Mouse (Mus musculus) spleen, adult 2 months (tissue): ENCODE data around the gene Pycr1. TPM values are rescaled to one million over a fixed set of nuclear protein-coding genes. Genes with fewer than 3 reads are reported as not detected.
A peak's percentile ranks its signal among the peaks of the same experiment; 100 is the strongest.

ENCODE experiments used
- DNase-seq, 2 experiments: peaks; one replicate each; pipeline versions ENCODE4 v3.0.0 to v3.0.0-alpha.2; 2012 to 2021; ENCODE audit warnings: low spot score in 2 of 2, low read depth in 1 of 2
- H3K27ac ChIP-seq: fragments of 200-500 bp; 2 replicates; pipeline ENCODE4 v1.5.1; 2012; ENCODE audit warnings: low read length, inconsistent platforms; ENCODE audit not compliant: insufficient read depth
- H3K27me3 ChIP-seq: fragments of 200-500 bp; 2 replicates; pipeline ENCODE4 v1.6.1; 2012; ENCODE audit warnings: mild to moderate bottlenecking, moderate library complexity, low read length, inconsistent platforms; ENCODE audit not compliant: control insufficient read depth, insufficient read depth
- H3K36me3 ChIP-seq: fragments of 200-500 bp; 2 replicates; pipeline ENCODE4 v1.6.1; 2012; ENCODE audit warnings: mild to moderate bottlenecking, low read length, inconsistent platforms; ENCODE audit not compliant: control insufficient read depth, insufficient read depth
- H3K4me1 ChIP-seq: fragments of 200-500 bp; 2 replicates; pipeline ENCODE4 v1.6.1; 2011; ENCODE audit warnings: inconsistent platforms; ENCODE audit not compliant: control insufficient read depth, insufficient read depth, insufficient read length
- H3K4me3 ChIP-seq: fragments of 200-500 bp; 2 replicates; pipeline ENCODE4 v1.5.1; 2011; ENCODE audit warnings: mild to moderate bottlenecking, inconsistent platforms; ENCODE audit not compliant: insufficient read depth, insufficient read length; ENCODE audit errors: extremely low read depth
- CTCF ChIP-seq: fragments of 200-500 bp; IDR thresholded peaks from 2 replicates; pipeline ENCODE4 v1.5.1; 2011; ENCODE audit warnings: mild to moderate bottlenecking, inconsistent platforms; ENCODE audit not compliant: insufficient read depth, insufficient read length, insufficient replicate concordance; ENCODE audit errors: extremely low read depth
- POLR2A ChIP-seq: fragments of 200-500 bp; IDR thresholded peaks from 2 replicates; pipeline ENCODE4 v1.6.1; 2011; ENCODE audit warnings: low read depth, low read length, inconsistent platforms
- WGBS: fragments of 180-500 bp; shearing (Covaris S2); methylation state at CpG from one replicate; pipeline ENCODE4 v1.1.7; 2018; 5-methylcytosine and 5-hydroxymethylcytosine counted together
- polyA plus RNA-seq: library from polyadenylated mRNA; depleted of rRNA; stranded (reverse); fragments of >200 nt; gene quantifications from 2 replicates; pipeline ENCODE4 v1.2.3, GENCODE M21; 2012

Pycr1 gene
- polyA plus RNA-seq, 1 experiment: 8.7 TPM

GRCm38 (mm10) chr11:120613481-120613972 lies 30.0 kb downstream of the Pycr1 start:
- Histone ChIP-seq H3K4me3 (no peak overlapping the region), H3K27me3 (no peaks in the 10 kb centered on the region), H3K4me1 (peaks cover 6% of the 10 kb centered on the region; the same call in 1 of the 2 replicates), H3K36me3 (peaks cover 14% of the 10 kb centered on the region), H3K27ac (no peak overlapping the region)
- WGBS: 91% methylated on average over 10 of the region's 10 CpGs
- TF ChIP-seq CTCF (no peak), POLR2A (no peak)
- no peak for DNase-seq

- TF ChIP-seq POLR2A (no peak), CTCF (peak; percentile 88; the same call in 1 of the 2 replicates)
- peaks cover 6% of the 10 kb centered on the region; the same call in 1 of the 2 replicates for H3K4me1 ChIP-seq
- H3K36me3 ChIP-seq: peaks cover 9% of the 10 kb centered on the region
- peak in 1 of 2 experiments; percentile 68 for DNase-seq
- 60% methylated on average over 6 of the region's 6 CpGs for WGBS
- no peaks in the 10 kb centered on the region for H3K27me3 ChIP-seq
- H3K27ac ChIP-seq: no peak overlapping the region
- H3K4me3 ChIP-seq: no peak overlapping the region
These were observed 30.8 kb downstream of the Pycr1 start for GRCm38 (mm10) chr11:120612763-120613162.

- peaks cover 9% of the 10 kb centered on the region for H3K36me3 ChIP-seq
These were observed 33.0 kb downstream of the Pycr1 start for GRCm38 (mm10) chr11:120610477-120611046.

GRCm38 (mm10) chr11:120609250-120609649 lies 34.3 kb downstream of the Pycr1 start:
- no peak for TF ChIP-seq CTCF
- TF ChIP-seq POLR2A: no peak
- H3K36me3 ChIP-seq: peaks cover 13% of the 10 kb centered on the region
- H3K27ac ChIP-seq: no peak overlapping the region
- no peak overlapping the region for H3K4me3 ChIP-seq
- H3K27me3 ChIP-seq: no peaks in the 10 kb centered on the region
- no peaks in the 10 kb centered on the region for H3K4me1 ChIP-seq
- no peak for DNase-seq
- 64% methylated on average over 8 of the region's 8 CpGs for WGBS

More at GRCm38 (mm10) chr11:120610477-120611046, 33.0 kb downstream of the Pycr1 start:
- H3K27me3 ChIP-seq: no peaks in the 10 kb centered on the region
- H3K4me3 ChIP-seq: no peak overlapping the region
- TF ChIP-seq POLR2A (no peak), CTCF (no peak)
- no peaks in the 10 kb centered on the region for H3K4me1 ChIP-seq
- no peak for DNase-seq
- H3K27ac ChIP-seq: no peak overlapping the region
- 90% methylated on average over 9 of the region's 9 CpGs for WGBS

GRCm38 (mm10) chr11:120608241-120609034 lies 35.1 kb downstream of the Pycr1 start, which contains the start of gene Npb:
Npb (plus strand) TSS chr11:120608477.
- H3K4me1 ChIP-seq: no peaks in the 10 kb centered on the region
- 31% methylated on average over 45 of the region's 45 CpGs for WGBS
- no peak within 1 kb of the TSS for H3K4me3 ChIP-seq
- no peaks in the 10 kb centered on the region for H3K27me3 ChIP-seq
- DNase-seq: no peak
- TF ChIP-seq CTCF (no peak), POLR2A (no peak)
- H3K36me3 ChIP-seq: peaks cover 16% of the 10 kb centered on the region
- no peak within 1 kb of the TSS for H3K27ac ChIP-seq

- TF ChIP-seq POLR2A (no peak), CTCF (no peak)
- peaks cover 17% of the 10 kb centered on the region for H3K36me3 ChIP-seq
- WGBS: 95% methylated on average over 4 of the region's 4 CpGs
- H3K27me3 ChIP-seq: no peaks in the 10 kb centered on the region
- no peak for DNase-seq
- no peaks in the 10 kb centered on the region for H3K4me1 ChIP-seq
- H3K4me3 ChIP-seq: no peak overlapping the region
- no peak overlapping the region for H3K27ac ChIP-seq
These were observed 36.8 kb downstream of the Pycr1 start for GRCm38 (mm10) chr11:120606764-120607163.
